27 mouse cellular contexts compared by ENCODE assay signal in the genomic region with DNA sequence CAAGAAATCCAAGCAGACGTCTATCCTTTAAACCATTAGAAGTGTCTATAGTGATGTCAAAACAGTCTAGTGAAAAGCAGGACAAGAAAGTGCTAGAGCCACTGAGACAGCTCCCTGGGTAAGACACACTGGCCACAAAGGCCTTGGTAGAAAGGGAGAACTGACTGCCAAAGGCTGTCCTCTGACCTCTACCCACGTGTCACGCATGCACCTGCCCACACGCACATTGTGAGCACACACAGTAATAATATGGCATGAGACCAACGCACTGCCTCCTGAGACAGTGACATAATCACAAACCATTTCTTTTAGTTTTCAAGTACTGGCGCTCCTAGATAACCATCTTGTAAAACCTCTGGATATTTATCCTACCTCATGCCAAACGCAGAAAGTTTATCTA.
"Had no signal": no experiment of that assay in that cellular context is flagged by ENCODE, and none has a peak within 500 bp of the region (broad histone marks: within the 10 kb centered on the region; RNA-seq: fewer than 3 reads in every experiment).

No protein-coding gene starts in this region.

- H3K9me3 ChIP-seq: heart, embryonic 10.5 days; heart, embryonic 12.5 days; hindbrain, embryonic 10.5 days; hindbrain, embryonic 12.5 days; intestine, embryonic 15.5 days; limb, embryonic 10.5 days; limb, embryonic 12.5 days; liver, embryonic 13.5 days; liver, embryonic 15.5 days had no signal

- H3K9ac ChIP-seq: heart, embryonic 12.5 days; hindbrain, embryonic 12.5 days; hindbrain, embryonic 14.5 days; intestine, embryonic 15.5 days; limb, embryonic 12.5 days; liver, embryonic 13.5 days; liver, embryonic 15.5 days; liver, postnatal 0 days had no signal

- H3K4me1 ChIP-seq: hindbrain, embryonic 10.5 days; hindbrain, embryonic 12.5 days; intestine, embryonic 15.5 days; limb, embryonic 10.5 days; limb, embryonic 12.5 days; liver, embryonic 13.5 days; liver, embryonic 15.5 days had no signal

- H3K27me3 ChIP-seq: heart, embryonic 12.5 days; hindbrain, embryonic 12.5 days; intestine, embryonic 15.5 days; limb, embryonic 12.5 days; liver, embryonic 13.5 days; liver, embryonic 15.5 days had no signal

- ATAC-seq: hindbrain, embryonic 16.5 days; inflammation-experienced regulatory T-cells, adult 6 months; intestine, embryonic 15.5 days; intestine, postnatal 0 days; liver, postnatal 0 days had no signal

- H3K27ac ChIP-seq: heart, embryonic 10.5 days; hindbrain, embryonic 10.5 days; hindbrain, embryonic 12.5 days; hindbrain, embryonic 14.5 days; intestine, embryonic 15.5 days; left cerebral cortex, adult 2 months; limb, embryonic 10.5 days; limb, embryonic 12.5 days; liver, embryonic 13.5 days; liver, embryonic 15.5 days had no signal

- H3K4me2 ChIP-seq: heart, embryonic 12.5 days; hindbrain, embryonic 12.5 days; hindbrain, embryonic 14.5 days; intestine, embryonic 15.5 days; limb, embryonic 12.5 days; liver, embryonic 13.5 days; liver, embryonic 15.5 days had no signal

- DNase-seq: gastrocnemius, postnatal 14 days; gastrocnemius, postnatal 36 days; heart, adult 18-20 months; heart, postnatal 10 days; heart, postnatal 4 days; kidney, adult 18-20 months; kidney, adult 8-10 months; kidney, postnatal 10 days; kidney, postnatal 25 days; kidney, postnatal 4 days; layer of hippocampus, adult 9-11 months; liver; liver, embryonic 13.5 days; liver, postnatal 0 days had no signal

- H3K36me3 ChIP-seq: hindbrain, embryonic 10.5 days; intestine, embryonic 15.5 days had no signal

- H3K4me3 ChIP-seq: heart, embryonic 10.5 days; heart, embryonic 12.5 days; hindbrain, embryonic 10.5 days; hindbrain, embryonic 12.5 days; intestine, embryonic 15.5 days; left cerebral cortex, adult 2 months; limb, embryonic 10.5 days; limb, embryonic 12.5 days; liver, embryonic 13.5 days; liver, embryonic 15.5 days had no signal
